Mouse (Mus musculus) erythroblast, embryonic 14.5 days (primary cell): ENCODE results near the gene 4930579F01Rik.

Experiments used
- GATA1 ChIP-seq: IDR thresholded peaks from 2 replicates; pipeline ENCODE4 v1.6.1; 2012; ENCODE audit warnings: low read length, inconsistent platforms, mixed read lengths
- TAL1 ChIP-seq: IDR thresholded peaks from 3 replicates; pipeline ENCODE4 v1.6.1; 2012; ENCODE audit warnings: low read length, inconsistent platforms, mixed read lengths

GRCm38 (mm10) chr3:138227082-138227481 is 33.5 kb upstream of the 4930579F01Rik start:
- TF ChIP-seq TAL1 (no peak), GATA1 (no peak)
